Mouse (Mus musculus) neural tube, embryonic 13.5 days (tissue): ENCODE data around the gene Cdk19. TPM values are rescaled to one million over a fixed set of nuclear protein-coding genes. Genes with fewer than 3 reads are reported as not detected.
"Not testable (repeated sequence)": the region's sequence is repeated elsewhere in the genome, so short reads cannot be mapped to it uniquely, and the experiment has no call there.

Experiments used
- ATAC-seq: fragments of 200-750 bp; cut with Nextera tagmentation; 2 replicates; pipeline ENCODE4 v1.8.0; 2017; ENCODE audit warnings: low read depth, mild to moderate bottlenecking, moderate TSS enrichment, moderate library complexity
- H3K27ac ChIP-seq: fragments of 300-500 bp; sonication (generic); replicated peaks from 2 replicates; pipeline ENCODE4 v1.5.1; 2015; ENCODE audit warnings: moderate library complexity, mild to moderate bottlenecking, inconsistent platforms
- H3K27me3 ChIP-seq: fragments of 300-500 bp; sonication (generic); 2 replicates; pipeline ENCODE4 v1.6.1; 2015; ENCODE audit warnings: mild to moderate bottlenecking, inconsistent platforms
- H3K36me3 ChIP-seq: fragments of 300-500 bp; sonication (generic); 2 replicates; pipeline ENCODE4 v1.6.1; 2015; ENCODE audit warnings: mild to moderate bottlenecking, inconsistent platforms
- H3K4me1 ChIP-seq: fragments of 300-500 bp; sonication (generic); replicated peaks from 2 replicates; pipeline ENCODE4 v1.6.1; 2015; ENCODE audit warnings: inconsistent platforms
- H3K4me2 ChIP-seq: fragments of 300-500 bp; sonication (generic); 2 replicates; pipeline ENCODE4 v1.6.1; 2015; ENCODE audit warnings: inconsistent platforms, mild to moderate bottlenecking, moderate library complexity
- H3K4me3 ChIP-seq: fragments of 300-500 bp; sonication (generic); 2 replicates; pipeline ENCODE4 v1.5.1; 2015; ENCODE audit warnings: mild to moderate bottlenecking, inconsistent platforms
- H3K9ac ChIP-seq: fragments of 300-500 bp; sonication (generic); 2 replicates; pipeline ENCODE4 v1.6.1; 2015; ENCODE audit warnings: moderate library complexity, mild to moderate bottlenecking, inconsistent platforms
- H3K9me3 ChIP-seq: fragments of 300-500 bp; sonication (generic); 2 replicates; pipeline ENCODE4 v1.6.1; 2016; ENCODE audit warnings: inconsistent platforms
- WGBS: fragments of 180-500 bp; shearing (Covaris S2); methylation state at CpG from one replicate; pipeline ENCODE4 v1.1.7; 2015; 5-methylcytosine and 5-hydroxymethylcytosine counted together
- polyA plus RNA-seq: library from polyadenylated mRNA; unstranded; fragments of >200 nt; fragmentation: Nextera tagmentation; extraction: Ambion mirVana; gene quantifications from 2 replicates; pipeline ENCODE4 v1.2.1, GENCODE M21; 2015

Gene Cdk19
- polyA plus RNA-seq, 1 experiment from 2014 or later: 11.1 TPM

GRCm38 (mm10) chr10:40524032-40524806 is 184.9 kb downstream of the Cdk19 start:
- Histone ChIP-seq H3K36me3 (no peaks in the 10 kb centered on the region), H3K4me3 (no peak overlapping the region), H3K9ac (no peak overlapping the region), H3K27ac (no peak overlapping the region; the same call in 1 of the 2 replicates), H3K9me3 (no peaks in the 10 kb centered on the region), H3K27me3 (0 out of 2 replicates have a peak, but pooled peaks cover 3% of the 10 kb centered on the region), H3K4me1 (peaks cover 30% of the 10 kb centered on the region), H3K4me2 (no peak overlapping the region)
- WGBS: 59% methylated on average over 9 of the region's 9 CpGs
- ATAC-seq: no peak

GRCm38 (mm10) chr10:40524991-40525390 is 185.6 kb downstream of the Cdk19 start:
- no peaks in the 10 kb centered on the region for H3K9me3 ChIP-seq
- 29% methylated on average over 10 of the region's 10 CpGs for WGBS

GRCm38 (mm10) chr10:40525616-40526155 is 186.3 kb downstream of the Cdk19 start:
- peaks cover 29% of the 10 kb centered on the region for H3K4me1 ChIP-seq
- H3K4me3 ChIP-seq: no peak overlapping the region
- H3K9me3 ChIP-seq: no peaks in the 10 kb centered on the region
- H3K4me2 ChIP-seq: no peak overlapping the region
- peak overlapping the region; percentile 34; the same call in 1 of the 2 replicates for H3K9ac ChIP-seq
- H3K27me3 ChIP-seq: 0 out of 2 replicates have a peak, but pooled peaks cover 3% of the 10 kb centered on the region
- ATAC-seq: no peak
- no peak overlapping the region for H3K27ac ChIP-seq
- WGBS: 62% methylated on average over 9 of the region's 9 CpGs
- no peaks in the 10 kb centered on the region for H3K36me3 ChIP-seq

More at GRCm38 (mm10) chr10:40524991-40525390, 185.6 kb downstream of the Cdk19 start:
- no peaks in the 10 kb centered on the region for H3K36me3 ChIP-seq
- no peak overlapping the region for H3K4me3 ChIP-seq
- 0 out of 2 replicates have a peak, but pooled peaks cover 3% of the 10 kb centered on the region for H3K27me3 ChIP-seq
- H3K4me2 ChIP-seq: no peak overlapping the region
- H3K27ac ChIP-seq: no peak overlapping the region
- no peak for ATAC-seq
- peaks cover 30% of the 10 kb centered on the region for H3K4me1 ChIP-seq
- no peak overlapping the region for H3K9ac ChIP-seq

GRCm38 (mm10) chr10:40526301-40526761 is 187.0 kb downstream of the Cdk19 start:
- Histone ChIP-seq H3K27me3 (0 out of 2 replicates have a peak, but pooled peaks cover 3% of the 10 kb centered on the region), H3K27ac (no peak overlapping the region), H3K9me3 (no peaks in the 10 kb centered on the region), H3K4me3 (no peak overlapping the region), H3K4me2 (no peak overlapping the region), H3K4me1 (peaks cover 23% of the 10 kb centered on the region), H3K36me3 (no peaks in the 10 kb centered on the region), H3K9ac (0 out of 2 replicates have a peak overlapping the region, but pooled peaks have one; percentile 34)
- WGBS: 81% methylated on average over 8 of the region's 8 CpGs
- no peak for ATAC-seq

- H3K27ac ChIP-seq: no peak overlapping the region
- no peak overlapping the region for H3K4me2 ChIP-seq
- H3K4me1 ChIP-seq: peaks cover 16% of the 10 kb centered on the region
- no peak overlapping the region for H3K4me3 ChIP-seq
- H3K27me3 ChIP-seq: 0 out of 2 replicates have a peak, but pooled peaks cover 3% of the 10 kb centered on the region
- no peak overlapping the region for H3K9ac ChIP-seq
- WGBS: 82% methylated on average over 3 of the region's 3 CpGs
- no peaks in the 10 kb centered on the region for H3K9me3 ChIP-seq
- no peaks in the 10 kb centered on the region for H3K36me3 ChIP-seq
- ATAC-seq: no peak
Observed at GRCm38 (mm10) chr10:40526986-40527385, 187.6 kb downstream of the Cdk19 start.

GRCm38 (mm10) chr10:40527573-40527972 is 188.2 kb downstream of the Cdk19 start:
- Histone ChIP-seq H3K4me1 (peaks cover 12% of the 10 kb centered on the region), H3K9me3 (no peaks in the 10 kb centered on the region), H3K36me3 (no peaks in the 10 kb centered on the region), H3K4me3 (no peak overlapping the region), H3K4me2 (no peak overlapping the region), H3K27me3 (0 out of 2 replicates have a peak, but pooled peaks cover 3% of the 10 kb centered on the region), H3K27ac (no peak overlapping the region), H3K9ac (no peak overlapping the region)
- 56% methylated on average over 8 of the region's 8 CpGs for WGBS
- ATAC-seq: no peak

GRCm38 (mm10) chr10:40528668-40529067 is 189.3 kb downstream of the Cdk19 start:
- WGBS: 43% methylated on average over 8 of the region's 10 CpGs
- peaks cover 4% of the 10 kb centered on the region; the same call in 1 of the 2 replicates for H3K4me1 ChIP-seq
- peaks cover 7% of the 10 kb centered on the region; the same call in 1 of the 2 replicates for H3K9me3 ChIP-seq
- H3K27ac ChIP-seq: no peak overlapping the region
- 0 out of 2 replicates have a peak, but pooled peaks cover 3% of the 10 kb centered on the region for H3K27me3 ChIP-seq
- no peak overlapping the region for H3K4me2 ChIP-seq
- no peak for ATAC-seq
- no peak overlapping the region for H3K4me3 ChIP-seq
- H3K36me3 ChIP-seq: no peaks in the 10 kb centered on the region
- no peak overlapping the region for H3K9ac ChIP-seq

- Histone ChIP-seq H3K4me2 (no peak overlapping the region), H3K27ac (no peak overlapping the region), H3K9ac (no peak overlapping the region), H3K4me3 (no peak overlapping the region), H3K36me3 (no peaks in the 10 kb centered on the region), H3K4me1 (0 out of 2 replicates have a peak, but pooled peaks cover 4% of the 10 kb centered on the region), H3K27me3 (0 out of 2 replicates have a peak, but pooled peaks cover 3% of the 10 kb centered on the region), H3K9me3 (peaks cover 7% of the 10 kb centered on the region; the same call in 1 of the 2 replicates)
- WGBS: 59% methylated on average over 6 of the region's 6 CpGs
- no peak for ATAC-seq
Observed at GRCm38 (mm10) chr10:40529617-40530016, 190.3 kb downstream of the Cdk19 start.

- WGBS: 63% methylated on average over 3 of the region's 3 CpGs
- Histone ChIP-seq H3K4me2 (no peak overlapping the region), H3K27ac (no peak overlapping the region), H3K27me3 (0 out of 2 replicates have a peak, but pooled peaks cover 2% of the 10 kb centered on the region), H3K9ac (no peak overlapping the region), H3K36me3 (no peaks in the 10 kb centered on the region), H3K4me1 (0 out of 2 replicates have a peak, but pooled peaks cover 4% of the 10 kb centered on the region), H3K9me3 (peaks cover 7% of the 10 kb centered on the region; the same call in 1 of the 2 replicates), H3K4me3 (no peak overlapping the region)
- no peak for ATAC-seq
Observed at GRCm38 (mm10) chr10:40530661-40531060, 191.3 kb downstream of the Cdk19 start.

- not testable (repeated sequence) for H3K9me3 ChIP-seq, H3K9ac ChIP-seq, H3K4me1 ChIP-seq, H3K4me2 ChIP-seq, ATAC-seq, H3K27me3 ChIP-seq, H3K36me3 ChIP-seq, H3K4me3 ChIP-seq, H3K27ac ChIP-seq
- WGBS: 93% methylated on average over 4 of the region's 4 CpGs
Observed at GRCm38 (mm10) chr10:40532586-40532985, 193.2 kb downstream of the Cdk19 start.
